Mouse (Mus musculus) cerebellum, adult 9-11 months (tissue): ENCODE data around the gene Capn1.

Experiments used
- DNase-seq: peaks from one replicate; pipeline ENCODE4 v3.0.0; 2022

Capn1 gene

DNA sequence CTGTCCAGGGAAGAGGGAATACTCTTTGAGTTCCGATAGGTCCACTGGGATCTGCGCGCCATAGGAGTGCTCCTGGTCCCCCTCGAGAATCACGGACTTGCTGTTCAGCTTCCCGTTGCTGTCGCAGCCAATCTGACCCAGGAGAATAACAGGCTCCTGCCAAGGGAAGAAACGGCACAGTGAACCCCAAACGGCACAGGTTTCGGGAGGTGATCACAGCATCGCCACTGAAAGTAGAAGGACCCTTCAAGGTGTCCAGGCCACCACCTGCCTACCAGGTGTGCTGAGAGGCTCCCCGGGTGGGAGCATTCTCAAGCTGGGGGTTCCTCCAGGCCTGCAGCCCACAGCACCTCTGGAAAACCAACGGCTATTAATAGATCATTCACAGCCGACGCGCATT lies 64.1 kb downstream of the Capn1 start:
- no peak for DNase-seq

DNA sequence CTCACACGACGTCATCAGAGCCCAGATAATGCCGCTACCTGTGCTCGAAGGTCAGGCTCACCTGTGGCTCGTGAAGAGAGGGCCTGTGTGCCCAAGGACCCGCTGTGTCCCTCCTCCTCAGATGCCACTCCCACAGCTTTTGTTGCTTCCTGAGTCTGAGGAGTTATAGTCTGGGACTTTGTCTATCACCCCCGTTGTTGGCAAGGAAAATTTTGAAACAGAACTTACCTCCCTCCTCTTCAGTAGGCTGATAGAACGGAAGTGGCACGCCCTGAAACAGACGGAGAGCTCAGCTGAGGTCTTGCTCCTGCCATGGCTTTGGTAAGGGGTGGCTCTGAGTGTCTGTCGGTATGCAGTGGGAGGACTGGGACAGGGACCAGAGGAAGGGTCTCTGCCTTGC lies 65.5 kb downstream of the Capn1 start:
- no peak for DNase-seq

GRCm38 (mm10) chr19:5945891-5946290 lies 69.8 kb downstream of the Capn1 start:
- no peak for DNase-seq

DNA sequence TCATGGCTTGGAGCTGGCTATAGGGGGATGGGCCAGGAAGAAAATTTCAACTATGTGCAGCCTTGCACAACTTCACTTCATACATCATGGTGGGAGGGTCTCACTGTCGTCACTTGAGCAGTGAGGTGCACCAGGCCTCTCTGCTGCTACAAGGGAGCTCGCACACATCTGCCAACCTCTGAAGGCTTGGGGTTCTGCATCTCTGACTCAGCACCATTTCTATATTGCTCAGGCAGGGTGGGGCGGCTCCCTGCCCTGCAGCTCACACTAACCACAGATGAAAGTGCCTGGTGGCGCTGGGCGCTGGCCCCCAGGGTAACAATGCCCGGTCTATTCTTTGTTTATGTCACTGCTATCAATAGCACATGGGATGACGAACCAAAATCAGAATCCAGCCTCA lies 70.7 kb downstream of the Capn1 start:
- peak; percentile 30 for DNase-seq

DNA sequence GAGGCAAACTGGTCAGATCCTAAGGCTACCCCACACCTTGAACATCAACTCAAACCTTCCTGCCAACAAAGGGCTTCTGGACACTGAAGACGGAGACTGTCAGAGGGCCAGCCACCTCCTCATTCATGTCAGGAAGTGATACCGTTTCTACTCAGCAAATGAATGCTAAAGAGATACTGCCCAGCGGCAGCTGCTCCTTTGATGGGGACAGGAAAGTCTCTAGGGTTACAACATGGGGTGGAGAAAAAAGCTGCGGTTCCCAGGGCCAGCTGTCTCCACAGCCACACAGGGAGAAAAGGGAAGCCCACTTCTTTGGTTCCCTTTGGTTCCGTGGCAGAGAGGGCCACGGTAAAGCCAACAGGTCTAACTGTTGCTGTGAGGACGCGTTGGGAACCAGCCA lies 71.6 kb downstream of the Capn1 start:
- no peak for DNase-seq

DNA sequence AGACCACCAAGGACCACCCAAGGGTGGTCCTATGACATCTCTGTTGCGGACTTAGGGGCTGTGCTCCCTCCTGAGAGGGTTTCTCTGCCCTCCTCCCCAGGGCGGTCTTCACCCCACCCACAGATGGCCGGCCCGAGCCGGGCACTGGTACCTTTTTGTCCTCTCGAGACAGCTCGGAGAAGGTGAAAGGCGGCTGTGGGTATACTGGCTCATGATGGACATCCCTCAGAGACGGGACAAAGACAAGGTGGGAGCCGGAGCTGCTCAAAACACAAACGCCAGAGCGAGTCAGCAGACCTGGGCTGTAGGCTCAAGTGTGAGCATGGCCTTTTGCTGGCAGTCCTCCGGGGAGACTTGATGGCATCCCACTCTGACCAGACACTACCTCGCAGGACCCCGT lies 72.3 kb downstream of the Capn1 start:
- DNase-seq: no peak

- DNase-seq: no peak
These were observed 73.1 kb downstream of the Capn1 start for GRCm38 (mm10) chr19:5942581-5942980.

GRCm38 (mm10) chr19:5940656-5941055 lies 75.0 kb downstream of the Capn1 start:
- DNase-seq: peak; percentile 58

- DNase-seq: peak; percentile 93
These were observed 75.5 kb downstream of the Capn1 start for GRCm38 (mm10) chr19:5940173-5940572.

- DNase-seq: peak; percentile 59
These were observed 76.0 kb downstream of the Capn1 start for GRCm38 (mm10) chr19:5939715-5940114.
